Mouse (Mus musculus): Measurements from ENCODE around the gene Pparg.

The Pparg gene

DNA sequence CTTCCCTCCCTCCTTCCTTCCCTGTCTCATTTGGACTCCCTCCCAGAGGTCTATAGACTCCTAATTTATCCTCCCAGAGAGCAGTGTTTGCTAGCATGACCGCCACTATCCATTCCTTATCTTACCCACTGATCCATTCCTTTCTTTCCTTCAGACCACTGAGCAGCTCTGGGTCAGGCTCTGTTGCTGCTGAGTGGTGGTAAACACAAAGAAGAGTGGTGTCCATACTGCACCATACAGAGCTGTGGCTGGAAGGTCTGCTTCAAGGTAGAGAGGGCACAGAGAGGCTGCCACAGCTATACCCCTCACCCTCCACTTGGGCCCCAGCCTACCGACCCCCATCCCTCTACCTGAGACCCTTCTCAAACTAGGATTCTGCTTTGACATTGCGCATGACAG lies 143.4 kb downstream of the Pparg start:
- DNase-seq (ENCODE audit: low read depth, low spot score), result no peak

DNA sequence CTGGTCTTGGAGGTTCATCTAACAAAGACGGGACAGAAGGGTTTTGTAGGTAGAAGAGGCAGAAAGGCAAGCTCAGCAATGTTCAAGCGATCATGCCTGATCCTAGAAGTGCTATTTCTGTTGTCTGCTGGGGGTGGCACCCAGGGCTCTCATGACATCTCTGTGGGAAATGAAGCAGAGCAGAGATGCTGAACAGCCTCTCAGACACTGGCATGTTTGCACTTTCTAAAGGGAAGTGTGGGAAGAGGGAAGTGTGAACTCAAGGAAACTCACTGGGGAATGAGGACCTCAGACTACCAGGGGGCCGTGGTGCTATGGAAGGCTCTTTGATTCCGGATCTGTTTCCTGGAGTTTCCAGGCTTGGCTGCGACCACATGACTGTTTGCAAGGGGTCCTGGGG lies 144.2 kb downstream of the Pparg start:
- DNase-seq (ENCODE audit: low read depth, low spot score), result no peak

DNA sequence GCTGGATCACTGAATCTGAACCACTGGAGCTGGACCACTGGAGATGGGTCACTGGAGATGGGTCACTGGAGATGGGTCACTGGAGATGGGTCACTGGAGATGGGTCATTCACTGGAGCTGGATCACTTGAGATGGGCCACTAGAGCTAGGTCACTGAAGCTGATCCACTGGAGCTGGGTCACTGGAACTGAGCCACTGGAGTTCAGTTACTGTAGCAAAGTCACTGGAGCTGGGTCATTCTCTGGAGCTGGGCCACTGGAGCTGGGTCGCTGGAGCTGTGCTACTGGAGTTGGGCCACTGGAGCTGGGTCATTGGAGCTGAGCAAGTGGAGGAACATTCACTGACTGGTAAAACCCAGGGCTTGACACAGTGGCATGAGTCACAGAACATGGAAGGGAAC lies 145.7 kb downstream of the Pparg start:
- DNase-seq (ENCODE audit: low read depth, low spot score), result no peak

DNA sequence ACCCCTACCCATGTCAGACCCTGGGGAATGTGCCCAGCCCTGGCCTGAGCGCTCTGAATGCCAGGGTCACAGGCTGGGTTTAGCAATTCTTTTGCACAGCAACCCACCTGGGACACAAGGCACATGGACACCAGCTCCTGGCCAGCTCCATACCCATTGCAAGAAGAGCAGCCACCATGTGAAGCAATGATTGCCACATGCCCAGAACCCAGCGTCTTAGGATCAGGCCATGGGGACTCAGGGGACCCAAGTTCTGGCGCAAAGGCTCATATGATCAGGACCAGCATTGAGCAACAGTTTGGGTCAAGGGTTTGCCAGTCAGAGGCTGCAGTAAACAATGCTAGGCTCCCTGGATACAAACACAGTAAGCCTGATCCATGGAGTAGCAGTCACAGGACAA lies 150.7 kb downstream of the Pparg start:
- DNase-seq (ENCODE audit: low read depth, low spot score), result no peak

DNA sequence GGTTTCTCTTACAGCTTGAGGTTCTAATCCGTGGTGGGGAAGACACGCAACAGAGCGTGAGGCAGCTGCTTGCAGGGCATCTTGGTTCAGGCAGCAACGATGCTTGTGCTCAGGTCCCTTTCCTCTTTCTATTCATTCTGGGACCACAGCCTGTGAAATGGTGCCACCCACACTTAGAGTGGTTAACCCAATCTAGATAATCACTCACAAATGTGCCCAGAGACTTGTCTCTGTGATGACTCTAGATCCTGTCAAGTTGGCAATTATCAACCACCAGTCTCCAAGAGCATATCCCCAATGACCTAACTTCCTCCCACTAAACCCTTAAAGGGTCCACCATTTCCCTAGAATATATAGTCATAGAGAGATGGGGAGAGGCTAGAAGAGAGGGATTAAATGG lies 152.5 kb downstream of the Pparg start:
- no peak for DNase-seq (ENCODE audit: low read depth, low spot score)

DNA sequence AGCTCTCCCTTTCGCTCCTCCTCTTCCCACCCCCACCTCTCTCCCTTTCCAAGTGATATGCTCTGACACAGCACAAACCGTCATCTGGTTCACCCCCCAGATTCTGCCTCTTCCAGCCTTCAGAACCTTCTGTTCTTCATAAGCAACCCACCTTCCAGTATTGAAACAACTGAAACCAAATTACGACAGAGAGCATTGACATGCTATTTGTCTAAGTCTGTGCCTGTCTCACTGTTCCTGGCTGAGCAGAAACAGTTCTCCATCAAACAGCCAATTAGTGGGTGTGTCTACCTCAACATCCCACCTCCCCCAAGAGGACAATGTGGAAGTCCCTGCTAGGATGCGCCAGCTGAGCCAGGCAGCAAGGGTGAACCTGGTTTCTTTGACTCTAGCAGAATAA lies 157.2 kb downstream of the Pparg start:
- no peak for DNase-seq (ENCODE audit: low read depth, low spot score)

DNA sequence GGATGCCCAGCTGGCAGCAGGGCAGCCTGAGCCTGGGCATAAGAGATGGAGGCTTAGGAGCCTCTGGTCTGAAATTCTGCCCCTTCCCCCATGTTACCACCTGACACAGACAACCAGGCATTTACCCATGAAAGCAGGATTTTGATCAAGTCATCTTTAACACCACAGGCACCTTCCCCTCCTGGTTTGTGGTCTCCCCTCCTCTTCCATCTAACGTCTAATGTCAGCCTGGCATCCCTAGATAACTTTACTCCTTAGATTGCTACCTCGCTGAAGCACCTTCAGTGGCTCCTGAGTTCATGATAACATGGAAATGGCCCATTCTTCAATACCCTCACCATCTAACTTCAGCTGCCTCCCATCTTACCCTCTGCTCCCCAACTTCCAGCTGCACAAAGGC lies 157.6 kb downstream of the Pparg start:
- DNase-seq (ENCODE audit: low read depth, low spot score), result no peak

DNA sequence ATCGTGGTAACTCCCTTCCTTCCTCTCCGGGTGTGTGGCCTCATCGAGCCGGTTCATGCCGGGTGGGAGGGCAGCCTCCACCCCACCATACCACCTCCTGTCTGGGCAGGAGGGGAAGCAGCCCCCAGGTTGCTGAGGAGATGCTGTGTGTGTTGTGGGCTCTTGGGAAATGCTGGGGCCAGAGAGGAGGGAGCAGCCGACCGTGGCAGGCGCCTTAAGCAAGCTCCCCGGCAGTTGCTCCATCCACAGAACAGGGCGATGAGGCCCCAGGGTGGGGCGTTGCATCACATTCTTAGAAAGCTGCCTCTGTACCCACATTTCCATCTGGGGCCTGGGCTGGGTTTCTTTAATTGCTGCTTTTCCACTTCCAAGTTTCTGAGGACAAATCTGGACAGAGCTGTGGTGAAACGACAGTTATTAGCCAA lies 158.5 kb downstream of the Pparg start:
- DNase-seq (ENCODE audit: low read depth, low spot score), result no peak

DNA sequence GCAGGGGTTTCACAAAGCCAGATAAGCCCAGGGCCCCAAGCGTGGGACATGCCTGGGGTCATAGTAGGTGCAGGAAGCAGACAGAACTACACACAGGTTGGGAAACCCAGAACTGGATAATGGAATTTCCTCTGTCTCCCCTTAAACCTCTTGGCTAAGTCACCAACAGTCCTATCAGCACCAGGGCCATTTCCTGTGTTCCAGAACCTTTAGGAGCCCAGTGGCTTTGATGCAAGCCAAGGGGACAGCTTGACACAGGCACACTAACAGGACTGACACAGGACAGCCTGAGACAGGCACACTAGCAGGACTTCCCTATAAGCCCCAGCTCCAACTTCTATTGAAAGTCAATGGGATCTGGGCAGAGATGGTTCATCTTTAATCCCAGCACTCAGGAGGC lies 161.2 kb downstream of the Pparg start:
- DNase-seq (ENCODE audit: low read depth, low spot score), result no peak

DNA sequence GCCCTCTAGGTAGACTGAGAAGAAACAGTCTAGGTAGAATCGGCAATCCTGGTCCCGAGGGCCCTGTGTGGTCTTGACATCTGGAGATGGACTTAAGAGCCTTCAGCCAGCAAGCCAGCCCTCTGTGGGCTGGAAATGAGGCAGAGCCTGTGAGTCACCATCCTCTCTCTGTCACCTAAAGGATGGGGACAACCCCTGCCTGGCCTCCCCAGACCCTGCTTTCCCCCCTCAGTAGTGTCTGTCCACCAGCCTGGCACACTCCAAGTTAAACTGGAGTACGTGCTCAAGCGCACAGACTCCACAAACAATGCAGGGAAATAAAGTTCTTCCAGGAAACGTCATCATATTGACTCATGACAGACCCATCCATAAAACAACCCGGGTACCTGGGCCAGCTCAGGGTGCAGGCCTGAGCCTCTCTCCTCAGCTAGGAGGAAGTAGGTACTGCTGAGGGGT lies 162.0 kb downstream of the Pparg start:
- DNase-seq (ENCODE audit: low read depth, low spot score), result no peak

DNA sequence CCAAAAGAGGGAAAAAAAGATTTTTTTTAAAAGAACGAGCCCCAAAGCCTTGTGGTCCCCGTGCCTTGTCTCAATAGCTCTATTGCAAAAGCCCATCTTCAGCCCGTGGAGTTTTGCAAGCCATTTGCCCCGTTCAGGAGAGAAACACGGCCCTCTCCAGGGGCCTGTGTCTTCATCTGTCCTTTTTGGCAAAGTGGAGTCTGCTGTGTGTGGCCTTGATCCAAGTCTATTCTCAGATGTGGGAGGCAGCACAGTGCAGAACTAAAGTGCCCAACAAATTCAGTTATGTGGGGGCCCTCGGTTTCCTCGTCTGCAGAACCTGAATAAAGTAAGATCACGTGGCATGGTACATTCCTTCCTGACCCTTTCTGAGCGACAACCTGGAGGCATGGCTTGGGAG lies 162.4 kb downstream of the Pparg start:
- DNase-seq (ENCODE audit: low read depth, low spot score), result no peak

DNA sequence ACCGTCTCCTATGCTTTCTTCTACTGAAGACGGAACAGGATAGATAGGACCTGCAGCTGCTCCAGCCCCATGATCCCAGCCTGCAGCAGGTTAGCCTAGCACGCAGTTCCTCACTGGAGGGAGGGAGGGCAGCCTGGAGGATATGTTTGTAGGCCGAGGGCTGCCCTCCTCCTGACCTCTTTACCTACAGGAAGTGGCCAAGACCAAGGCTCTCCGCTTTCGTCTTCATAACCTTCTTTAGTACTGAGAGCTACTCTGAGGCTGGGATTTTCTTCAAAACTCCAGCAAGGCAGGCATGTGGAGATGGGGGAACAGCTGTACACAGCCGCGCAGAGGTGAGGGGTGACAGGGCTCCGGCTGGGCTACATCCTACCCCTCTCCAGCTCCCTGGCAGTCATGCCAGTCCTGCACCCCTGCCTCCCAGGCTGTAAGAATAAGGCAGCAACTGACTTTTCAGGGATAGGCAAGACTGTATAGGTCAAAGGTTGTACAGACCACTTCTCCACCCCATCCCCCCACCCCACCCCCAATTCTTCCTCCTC lies 163.8 kb downstream of the Pparg start:
- no peak for DNase-seq (ENCODE audit: low read depth, low spot score)

DNA sequence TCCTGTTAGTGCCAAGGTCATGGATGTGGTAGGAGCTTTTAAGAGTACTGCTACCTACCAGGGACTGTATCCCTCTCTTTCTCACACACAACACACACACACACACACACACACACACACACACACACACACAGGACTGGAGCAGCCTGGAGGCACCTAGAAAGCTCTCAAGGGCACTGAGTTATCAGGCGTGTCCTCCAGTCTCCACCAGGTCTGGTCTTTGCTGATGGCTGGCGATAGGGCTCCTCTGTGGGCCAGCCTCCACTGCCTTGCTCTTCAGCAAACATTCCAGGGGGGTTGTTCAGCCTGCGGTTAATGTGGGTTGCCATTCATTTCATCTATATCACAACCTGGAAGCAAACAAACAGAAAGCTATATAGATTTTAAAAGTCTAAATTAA lies 166.7 kb downstream of the Pparg start:
- DNase-seq (ENCODE audit: low read depth, low spot score), result no peak

DNA sequence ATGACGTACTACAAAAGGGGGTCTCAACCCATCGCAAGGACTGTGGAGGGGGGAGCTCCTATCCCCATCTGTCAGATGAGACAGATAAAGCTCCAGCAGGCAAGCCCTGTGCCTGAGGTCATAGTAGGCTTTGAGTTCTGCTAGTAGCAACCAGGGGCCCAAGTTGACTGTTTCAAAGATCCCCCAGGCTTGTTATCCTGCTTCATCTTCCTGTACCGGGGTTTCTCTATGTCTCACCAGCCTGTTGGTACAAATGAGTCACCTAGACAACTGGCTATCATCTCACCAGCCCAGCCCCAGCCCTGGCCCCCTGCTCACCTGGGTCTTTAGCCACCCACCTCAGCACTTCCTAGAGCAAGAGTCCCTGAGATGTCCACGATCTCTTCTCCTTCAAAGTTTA lies 167.6 kb downstream of the Pparg start:
- DNase-seq (ENCODE audit: low read depth, low spot score), result no peak

DNA sequence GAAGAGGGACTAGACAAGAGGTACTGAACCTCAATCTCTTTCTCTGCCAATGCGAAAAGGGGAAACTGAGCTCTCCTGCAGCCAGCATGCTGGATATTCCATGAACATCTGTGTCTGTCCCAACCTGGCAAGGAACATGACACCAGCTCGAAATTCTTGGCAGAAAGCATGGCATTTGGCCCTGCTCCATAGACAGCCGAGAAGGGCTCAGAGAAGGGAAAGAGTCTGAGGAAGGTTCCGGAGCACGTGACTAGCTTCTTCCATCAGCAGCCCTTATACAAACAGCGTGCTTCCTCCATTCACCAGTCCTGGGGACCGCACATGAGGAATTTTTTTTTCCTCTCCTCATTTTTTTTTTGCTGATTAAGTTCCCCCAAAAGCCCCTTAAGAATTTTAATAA lies 173.9 kb downstream of the Pparg start:
- DNase-seq (ENCODE audit: low read depth, low spot score), result no peak

DNA sequence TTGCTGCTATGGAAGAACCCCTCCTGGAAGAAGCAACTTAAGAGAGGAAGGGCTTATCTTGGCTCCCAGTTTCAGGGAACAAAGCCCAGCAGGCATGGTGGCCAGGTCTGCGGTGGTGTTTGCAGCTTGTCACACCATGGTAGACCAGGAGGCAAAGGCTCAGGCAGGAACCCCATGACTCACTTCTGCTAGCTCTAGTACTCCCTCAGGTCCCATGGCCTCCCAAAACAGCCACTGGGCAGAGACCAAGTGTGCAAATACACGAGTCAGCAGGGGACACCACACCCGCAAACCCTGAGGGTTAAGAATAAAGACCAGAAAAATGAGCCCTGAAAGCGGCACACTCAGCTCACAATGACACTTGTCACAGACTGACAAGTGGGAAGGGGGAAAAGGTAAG lies 175.4 kb downstream of the Pparg start:
- DNase-seq (ENCODE audit: low read depth, low spot score), result no peak

DNA sequence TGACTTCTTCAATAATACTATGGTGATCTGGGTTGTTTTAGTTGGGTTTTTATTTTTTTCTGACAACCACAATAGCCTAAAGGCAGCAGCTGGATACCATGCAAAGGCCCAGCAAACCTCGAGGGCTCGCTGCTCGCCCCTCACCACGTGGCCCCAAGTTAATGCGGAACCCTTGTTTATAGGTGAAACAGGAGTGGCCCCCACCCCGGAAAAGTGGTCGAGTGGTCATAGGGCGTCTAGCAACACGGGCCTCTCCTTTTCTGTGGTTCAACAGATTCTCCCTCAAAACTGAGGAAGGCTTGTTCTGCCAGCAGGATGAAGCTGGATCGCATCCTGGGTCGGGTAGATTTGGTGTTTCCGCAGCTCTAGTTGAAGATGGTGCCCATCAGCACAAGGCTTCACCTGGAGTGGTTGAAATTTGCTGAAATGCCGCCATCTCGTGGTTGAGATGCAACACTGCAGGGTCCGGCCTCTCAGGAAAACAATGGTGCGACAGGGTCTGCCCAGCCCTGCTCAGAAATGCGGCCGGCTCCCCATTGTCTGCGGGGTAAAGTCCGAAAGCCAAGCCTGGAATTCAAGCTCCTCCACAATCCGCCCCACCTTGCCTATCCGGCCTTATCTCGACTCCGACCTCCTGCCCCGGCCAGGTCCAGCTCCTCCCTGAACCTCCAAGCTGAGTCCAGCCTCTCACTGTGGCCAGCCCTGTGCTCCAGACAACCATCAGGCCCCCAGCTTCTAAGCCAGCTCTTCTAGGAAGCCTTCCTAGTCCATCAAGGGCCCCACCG lies 178.1 kb downstream of the Pparg start:
- peak; percentile 93 for DNase-seq (ENCODE audit: low read depth, low spot score)

All from R1 (cell line).